In genomic region chr6:18220691-18221090, GRCm38 (mm10) we compare ENCODE assay signal across 16 mouse cellular contexts. TPM values are rescaled to one million over a fixed set of nuclear protein-coding genes. Genes with fewer than 3 reads are reported as not detected.
"Had no signal": no experiment of that assay in that cellular context is flagged by ENCODE, and none has a peak within 500 bp of the region (broad histone marks: within the 10 kb centered on the region; RNA-seq: fewer than 3 reads in every experiment).

No protein-coding gene starts in this region.

- H3K4me1 ChIP-seq: limb, embryonic 15.5 days; liver, embryonic 12.5 days; lung, embryonic 15.5 days; megakaryocyte, embryonic 14.5 days; midbrain, embryonic 13.5 days; midbrain, embryonic 15.5 days; neural tube, embryonic 12.5 days; stomach, embryonic 15.5 days had no signal

- H3K27me3 ChIP-seq: limb, embryonic 15.5 days; liver, embryonic 12.5 days; lung, embryonic 15.5 days; megakaryocyte, embryonic 14.5 days; midbrain, embryonic 13.5 days; midbrain, embryonic 15.5 days; neural tube, embryonic 12.5 days; stomach, embryonic 15.5 days had no signal

- ATAC-seq: liver, embryonic 12.5 days; midbrain, embryonic 13.5 days; midbrain, embryonic 15.5 days had no signal

- H3K4me2 ChIP-seq: limb, embryonic 15.5 days; liver, embryonic 12.5 days; lung, embryonic 15.5 days; midbrain, embryonic 11.5 days; midbrain, embryonic 13.5 days; midbrain, embryonic 15.5 days; neural tube, embryonic 12.5 days; stomach, embryonic 15.5 days had no signal

- H3K9ac ChIP-seq: limb, embryonic 15.5 days; liver, embryonic 12.5 days; liver, embryonic 14.5 days; lung, embryonic 15.5 days; midbrain, embryonic 13.5 days; midbrain, embryonic 15.5 days; neural tube, embryonic 12.5 days; stomach, embryonic 15.5 days had no signal

- DNase-seq: right cerebral cortex, postnatal 14 days; thymus, adult 2 months; thymus, postnatal 25 days; thymus, postnatal 4 days had no signal

- H3K27ac ChIP-seq: limb, embryonic 15.5 days; liver, embryonic 12.5 days; liver, embryonic 14.5 days; lung, embryonic 15.5 days; macrophage; midbrain, embryonic 13.5 days; midbrain, embryonic 15.5 days; neural tube, embryonic 12.5 days; stomach, embryonic 15.5 days; stomach, postnatal 0 days had no signal

- H3K36me3 ChIP-seq: limb, embryonic 15.5 days; liver, embryonic 12.5 days; lung, embryonic 15.5 days; midbrain, embryonic 13.5 days; midbrain, embryonic 15.5 days; neural tube, embryonic 12.5 days; stomach, embryonic 15.5 days had no signal

- H3K9me3 ChIP-seq: limb, embryonic 15.5 days; liver, embryonic 12.5 days; lung, embryonic 15.5 days; megakaryocyte, embryonic 14.5 days; midbrain, embryonic 13.5 days; midbrain, embryonic 15.5 days; neural tube, embryonic 12.5 days; stomach, embryonic 15.5 days had no signal

- H3K4me3 ChIP-seq: limb, embryonic 15.5 days; liver, embryonic 12.5 days; lung, embryonic 15.5 days; megakaryocyte, embryonic 14.5 days; midbrain, embryonic 13.5 days; midbrain, embryonic 15.5 days; neural tube, embryonic 12.5 days; stomach, embryonic 15.5 days had no signal

RNA-seq across cellular contexts. Expression of gene Cftr, which starts 50.2 kb away (rescaled TPM):
- polyA plus RNA-seq: macrophage; midbrain, embryonic 11.5 days had no signal
